8 mouse cellular contexts compared by ENCODE assay signal in the genomic region with DNA sequence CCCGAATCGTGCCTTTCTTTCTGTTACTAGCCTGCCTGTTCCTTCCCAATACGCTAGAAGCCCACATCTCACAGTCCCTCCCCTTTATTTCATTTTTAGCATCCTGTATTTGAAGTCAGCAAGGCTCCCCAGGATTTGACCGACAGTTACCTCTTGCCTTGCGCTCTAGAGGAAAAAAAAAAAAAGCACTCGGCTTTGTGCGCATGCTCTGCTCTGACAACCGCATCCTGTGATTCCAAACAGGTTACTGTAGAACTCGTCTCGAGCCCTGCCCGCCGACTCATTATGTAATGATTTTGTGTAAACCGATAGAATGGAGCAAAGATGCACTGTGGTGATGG. TPM values are rescaled to one million over a fixed set of nuclear protein-coding genes. Genes with fewer than 3 reads are reported as not detected.
DNase-seq lines count a peak whose midpoint lies in the region; ATAC-seq lines count a peak whose summit lies in the region.

No protein-coding gene starts in this region.

- peak; percentile 57 for DNase-seq in ES-CJ7 (ENCODE audit: low read depth, low spot score)
- DNase-seq in cerebellum, adult 11-12 months = peak; percentile 88
- DNase-seq in frontal cortex, adult 2 months (ENCODE audit: extremely low spot score in 1 of 2, low spot score in 1 of 2) = peak; percentile 82 to 91
- DNase-seq in hindlimb bud, embryonic 11.5 days (ENCODE audit: extremely low spot score, low read depth, low spot score) = peak; percentile 35
- DNase-seq in left cerebral cortex, adult 9 months (ENCODE audit: low spot score in 2 of 2) = peak; percentile 72 to 86
- peak; percentile 76 for DNase-seq in right cerebral cortex, postnatal 25 days
- no peak for DNase-seq in ovary, postnatal 10 days (ENCODE audit: low spot score)

- ATAC-seq in megakaryocyte, adult 5-6 weeks (ENCODE audit: poor library complexity, severe bottlenecking) = peak; percentile 52

RNA-seq across cellular contexts. Expression of a gene that starts 1.2 kb away (rescaled TPM):
- 29.5 and 29.6 TPM in 2 replicates for polyA plus RNA-seq in frontal cortex, adult 2 months (2012; rRNA removed)
- total RNA-seq in megakaryocyte, adult 5-6 weeks (2015) = 13.2 and 20.1 TPM in 2 replicates
- total RNA-seq in megakaryocyte, adult 5-6 weeks (2017) = 19.2 and 23.7 TPM in 2 replicates
